Mouse (Mus musculus) gastrocnemius, adult 8-10 months (tissue): ENCODE results near the gene Masp2. TPM values are rescaled to one million over a fixed set of nuclear protein-coding genes. Genes with fewer than 3 reads are reported as not detected.

Source experiments
- DNase-seq, 2 experiments: peaks; one replicate each; pipeline ENCODE4 v3.0.0; 2022; ENCODE audit warnings: low spot score in 2 of 2
- total RNA-seq, 4 experiments: library from RNA; stranded (reverse); gene quantifications; 2 replicates each; pipeline ENCODE4 v1.2.4; 2022

Masp2 gene
- total RNA-seq, 4 experiments from 2014 or later, result 0.24 to 0.56 (median 0.53) TPM

DNA sequence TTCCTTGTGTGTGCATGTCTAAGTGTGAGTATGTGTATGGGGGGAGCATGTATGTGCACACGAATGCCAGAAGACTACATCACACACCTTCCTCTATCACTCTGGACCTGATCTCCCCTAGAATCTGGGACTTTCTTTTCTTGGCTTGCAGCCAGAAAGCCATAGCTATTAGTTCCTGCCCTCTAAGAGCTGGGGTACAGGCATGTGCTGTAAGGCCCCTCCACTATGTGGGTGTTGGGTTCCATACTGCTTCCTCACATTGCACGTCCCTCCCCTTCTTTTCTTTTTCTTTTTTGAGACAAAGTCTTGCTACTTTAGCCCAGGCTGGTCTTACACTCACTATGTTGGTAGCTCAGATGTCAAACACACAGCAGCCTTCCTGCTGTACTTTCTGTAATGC lies 33.0 kb downstream of the Masp2 start:
- DNase-seq, result no peak

DNA sequence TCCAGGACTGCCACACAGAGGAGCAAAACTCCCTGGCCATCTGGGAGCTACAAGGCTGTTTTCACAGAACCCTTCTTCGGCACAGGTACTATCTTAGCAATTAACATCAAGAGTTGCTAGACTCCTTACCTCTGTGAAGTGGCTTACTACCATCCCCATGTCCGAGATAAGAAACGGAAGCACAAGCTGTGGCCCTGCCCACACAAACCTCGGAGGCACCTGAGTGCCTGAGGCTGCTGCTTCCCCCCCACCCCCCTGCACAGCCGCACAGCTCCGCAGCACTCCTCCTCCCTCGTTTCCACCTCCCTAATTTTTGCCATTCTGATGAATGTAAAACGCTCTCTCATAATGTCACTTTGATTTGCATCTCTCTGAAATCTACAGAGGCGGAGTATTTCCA lies 35.9 kb downstream of the Masp2 start:
- DNase-seq, result no peak

GRCm38 (mm10) chr4:148639455-148639854 lies 37.1 kb downstream of the Masp2 start:
- DNase-seq, result no peak

DNA sequence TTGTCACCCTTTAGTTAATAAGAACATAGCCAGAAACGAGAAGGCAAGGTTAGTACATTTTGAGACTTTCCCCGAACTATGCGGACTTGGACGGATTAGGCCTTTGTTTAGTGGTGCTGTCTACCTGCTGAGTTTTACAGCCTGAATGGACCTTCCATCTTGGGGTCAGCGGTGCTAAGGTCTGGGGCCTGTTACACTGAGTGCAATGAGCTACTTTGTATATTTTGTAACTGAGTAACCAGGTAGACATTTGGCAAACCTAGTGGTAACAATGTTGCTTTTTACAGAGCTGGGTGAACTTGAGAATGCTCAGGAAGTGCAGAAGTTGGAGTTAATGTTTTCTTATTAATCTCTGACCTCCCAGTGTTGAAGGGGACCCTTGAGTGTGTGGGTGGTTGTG lies 38.8 kb downstream of the Masp2 start:
- no peak for DNase-seq

GRCm38 (mm10) chr4:148643291-148644156 lies 41.2 kb downstream of the Masp2 start, which contains the start of gene Gm572:
Gm572 (plus strand) TSS chr4:148643317.
- no peak for DNase-seq

- peak in 1 of 2 experiments; percentile 35 for DNase-seq
Observed at GRCm38 (mm10) chr4:148644157-148644511, 41.8 kb downstream of the Masp2 start.

- DNase-seq, result no peak
Observed at GRCm38 (mm10) chr4:148644926-148645325, 42.6 kb downstream of the Masp2 start.

- DNase-seq, result no peak
Observed at GRCm38 (mm10) chr4:148646616-148647015, 44.3 kb downstream of the Masp2 start.

DNA sequence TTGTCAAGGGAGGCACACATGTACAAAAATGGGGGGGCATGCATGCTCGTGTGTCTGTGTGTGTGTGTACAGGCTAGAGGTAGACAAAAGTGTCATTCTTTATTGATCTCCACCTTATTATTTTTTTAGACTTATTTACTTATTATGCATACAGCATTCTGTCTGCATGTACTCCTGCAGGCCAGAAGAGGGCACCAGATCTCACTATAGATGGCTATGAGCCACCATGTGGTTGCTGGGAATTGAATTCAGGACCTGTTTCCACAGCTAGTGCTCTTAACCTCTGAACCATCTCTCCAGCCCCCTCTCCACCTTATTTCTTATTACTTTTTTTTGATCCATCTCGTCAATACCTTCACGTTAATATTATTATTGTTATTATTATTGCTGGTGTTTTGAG lies 47.0 kb downstream of the Masp2 start:
- DNase-seq, result no peak

DNA sequence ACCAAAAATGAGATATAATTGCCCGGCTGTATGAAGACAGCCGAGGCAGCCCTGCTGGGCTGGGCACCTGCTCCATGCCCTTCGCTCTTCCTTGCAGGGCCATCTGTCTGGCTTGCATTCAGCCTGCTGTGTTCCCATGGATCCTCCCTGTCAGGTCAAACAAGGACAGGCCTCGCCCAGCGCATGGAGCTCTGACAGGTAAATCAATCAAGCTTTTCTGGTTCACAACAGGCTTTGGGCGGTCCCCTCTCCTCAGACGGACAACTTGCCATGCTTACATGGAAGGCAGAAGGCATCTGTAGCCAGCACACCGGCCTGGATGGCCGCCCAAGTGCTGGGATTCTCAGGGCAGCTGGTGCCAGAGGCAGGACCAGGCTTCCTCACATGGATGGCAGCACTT lies 48.7 kb downstream of the Masp2 start:
- peak in 1 of 2 experiments; percentile 34 for DNase-seq

DNA sequence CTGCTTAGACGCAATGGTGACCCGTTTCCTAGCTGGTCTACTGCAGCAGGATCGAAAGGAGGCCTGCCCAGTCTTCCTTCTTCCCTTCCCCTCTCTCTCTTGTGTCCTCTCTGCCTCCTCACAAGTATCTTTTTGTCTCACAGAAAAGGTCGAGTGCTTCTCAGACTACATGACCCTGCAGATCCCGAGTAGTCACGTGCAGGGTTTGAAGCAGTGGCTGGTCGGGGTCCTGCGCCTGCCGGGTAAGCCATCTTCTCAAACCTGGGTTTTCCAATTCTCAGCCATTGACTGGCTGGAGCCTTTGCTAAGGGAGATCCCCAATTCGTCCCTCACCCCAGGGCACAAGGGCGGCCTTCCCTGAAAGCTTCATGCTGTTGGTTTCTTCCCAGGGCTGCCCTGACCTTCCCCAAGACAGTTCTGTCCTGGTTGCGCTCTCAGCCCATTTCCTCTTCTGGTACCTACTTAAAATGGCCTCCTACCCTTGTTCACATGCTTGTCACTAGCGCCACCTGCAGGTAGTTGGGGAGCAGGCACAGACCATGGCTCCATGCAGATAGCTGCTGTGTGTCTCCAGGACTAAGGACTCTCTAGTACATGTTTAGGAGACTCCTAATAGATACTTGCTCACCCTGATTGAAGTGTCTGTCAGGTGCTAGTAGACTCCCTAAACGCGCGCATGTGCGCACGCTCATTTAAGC lies 52.5 kb downstream of the Masp2 start:
- DNase-seq, result no peak

DNA sequence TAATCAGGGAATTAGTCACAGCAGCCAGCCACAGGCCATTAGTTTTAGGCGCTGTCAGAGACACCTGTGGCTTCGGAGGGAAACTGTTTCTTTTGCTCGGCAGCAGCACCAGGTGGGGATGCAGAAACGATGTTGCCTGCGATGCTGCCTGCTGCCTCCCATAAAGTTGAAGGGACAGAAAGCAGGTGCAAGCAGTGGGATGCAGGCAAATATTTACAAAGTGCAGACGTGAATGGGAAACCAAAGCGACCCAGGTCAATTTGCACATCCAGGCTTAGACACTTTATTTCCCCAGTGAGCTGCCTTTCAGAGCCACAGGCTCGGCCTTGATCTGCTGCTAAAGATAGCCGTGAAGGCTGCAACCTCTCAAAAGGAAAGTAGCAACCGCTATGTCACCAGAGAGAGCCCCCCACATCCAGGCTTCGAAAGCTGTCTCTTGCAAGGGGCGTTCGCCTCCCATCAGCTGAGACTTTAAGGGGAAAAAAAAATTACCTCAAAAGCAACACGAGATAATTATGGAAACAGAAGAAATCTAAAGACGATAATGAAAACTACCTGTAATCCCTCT lies 54.4 kb downstream of the Masp2 start:
- DNase-seq, result no peak

GRCm38 (mm10) chr4:148657776-148658175 lies 55.4 kb downstream of the Masp2 start:
- no peak for DNase-seq

- DNase-seq, result no peak
Observed at GRCm38 (mm10) chr4:148660174-148660573, 57.8 kb downstream of the Masp2 start.

GRCm38 (mm10) chr4:148662168-148662965 lies 60.0 kb downstream of the Masp2 start:
- peak; percentile 68 to 75 for DNase-seq

DNA sequence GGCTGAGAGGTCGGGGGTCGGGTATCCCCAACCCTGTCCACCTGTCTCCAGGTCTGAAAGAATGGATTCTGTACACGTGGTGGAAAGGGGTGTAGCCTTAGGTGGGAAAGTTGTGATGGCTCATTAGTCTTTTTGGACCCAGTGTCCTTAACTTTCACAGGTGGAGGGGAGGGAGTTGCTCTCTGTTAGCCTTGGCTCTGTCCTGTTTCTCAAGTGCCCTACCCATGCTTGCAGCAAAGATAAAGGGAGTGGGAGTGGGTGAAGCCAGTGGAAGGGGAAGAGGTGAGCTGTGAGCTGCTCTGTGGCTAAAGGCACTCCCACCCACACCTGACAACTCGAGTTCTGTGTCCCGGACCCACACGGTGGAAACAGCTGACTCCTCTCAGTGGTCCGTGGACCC lies 61.0 kb downstream of the Masp2 start:
- no peak for DNase-seq

- no peak for DNase-seq
Observed at GRCm38 (mm10) chr4:148664021-148664420, 61.7 kb downstream of the Masp2 start.
